Mouse (Mus musculus): ENCODE data around the gene Vmn1r155.
"Not testable (repeated sequence)": the region's sequence is repeated elsewhere in the genome, so short reads cannot be mapped to it uniquely, and the experiment has no call there.

Vmn1r155 gene

GRCm38 (mm10) chr7:22657718-22658117 lies at the start of gene Vmn1r155:
TSS of gene Vmn1r155 (plus strand) at chr7:22658018.
- DNase-seq: not testable (repeated sequence)

- not testable (repeated sequence) for DNase-seq
These were observed 34.4 kb downstream of the Vmn1r155 start, which contains the start of gene Gm8693 for GRCm38 (mm10) chr7:22692217-22692616. TSS of gene Gm8693 (minus strand) at chr7:22692317.
